Mouse (Mus musculus): Measurements from ENCODE around the gene Dll4. TPM values are rescaled to one million over a fixed set of nuclear protein-coding genes. Genes with fewer than 3 reads are reported as not detected.

The Dll4 gene
- polyA plus RNA-seq, 1 experiment, result 15.9 TPM

DNA sequence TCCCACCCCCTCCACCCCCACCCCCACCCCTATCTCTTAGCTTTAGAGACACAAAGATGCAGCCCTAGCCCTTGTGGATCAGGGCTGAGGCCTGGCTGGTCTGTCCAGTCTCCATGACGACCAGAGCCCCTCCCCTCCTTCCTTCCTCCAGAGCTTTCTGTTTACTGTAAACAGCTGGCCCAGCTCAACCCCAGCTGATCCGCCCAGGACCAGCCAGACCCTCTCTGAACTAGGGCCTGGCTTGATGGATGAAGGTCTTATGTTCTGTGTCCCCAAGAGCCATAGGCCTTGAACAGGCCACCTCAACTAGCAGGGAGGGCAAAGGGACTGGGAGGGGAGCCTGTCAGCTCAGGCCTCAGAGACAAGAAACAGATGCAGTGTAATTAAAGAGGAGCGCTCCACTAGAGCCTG, 20.8 kb upstream of the Dll4 start:
- DNase-seq, result peak; percentile 90
- H3K27ac ChIP-seq (ENCODE audit: insufficient read depth, low read depth, low read length), result 0 out of 2 replicates have a peak overlapping the region, but pooled peaks have one; percentile 4
- no peak overlapping the region for H3K4me3 ChIP-seq (ENCODE audit: insufficient read depth, low read depth, low read length)
- no peaks in the 10 kb centered on the region for H3K27me3 ChIP-seq (replicated peaks; ENCODE audit: control insufficient read depth, insufficient read depth, low read length)
- no peak for TF ChIP-seq CTCF (conservative IDR thresholded peaks at IDR 0.05; ENCODE audit: insufficient read depth, insufficient read length, low read depth, low read length)
- TF ChIP-seq POLR2A (IDR thresholded peaks at IDR 0.05; ENCODE audit: low read depth, low read length), result no peak
- no peaks in the 10 kb centered on the region for H3K4me1 ChIP-seq (ENCODE audit: control insufficient read depth, insufficient read depth, low read length)
- H3K36me3 ChIP-seq (ENCODE audit: control insufficient read depth, insufficient read depth, low read length), result no peaks in the 10 kb centered on the region
- WGBS, result 56% methylated on average over 3 of the region's 3 CpGs

DNA sequence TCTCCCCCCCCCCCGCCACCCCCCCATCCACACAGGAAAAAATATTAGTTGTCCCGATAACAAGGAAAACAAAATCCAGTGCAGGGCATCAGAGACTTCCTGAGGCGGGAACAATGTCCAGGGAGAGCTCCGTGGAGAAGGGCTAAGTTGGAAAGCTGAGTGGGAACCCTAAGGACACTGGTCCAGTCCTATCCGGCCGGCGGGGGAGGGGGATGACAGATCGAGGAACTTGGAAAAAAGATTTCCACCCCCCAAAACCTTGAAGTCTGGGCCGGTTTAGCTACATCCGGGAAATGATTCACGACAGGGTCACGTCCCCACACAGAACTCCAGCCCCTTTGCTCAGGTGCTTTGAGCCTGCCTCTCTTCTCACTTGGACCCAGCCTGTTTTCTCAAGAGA, 14.0 kb upstream of the Dll4 start:
- Histone ChIP-seq H3K27me3 (replicated peaks; ENCODE audit: control insufficient read depth, insufficient read depth, low read length) (no peaks in the 10 kb centered on the region), H3K36me3 (ENCODE audit: control insufficient read depth, insufficient read depth, low read length) (no peaks in the 10 kb centered on the region), H3K4me3 (ENCODE audit: insufficient read depth, low read depth, low read length) (no peak overlapping the region), H3K4me1 (ENCODE audit: control insufficient read depth, insufficient read depth, low read length) (no peaks in the 10 kb centered on the region), H3K27ac (ENCODE audit: insufficient read depth, low read depth, low read length) (peak overlapping the region; percentile 42; the same call in 1 of the 2 replicates)
- TF ChIP-seq CTCF (conservative IDR thresholded peaks at IDR 0.05; ENCODE audit: insufficient read depth, insufficient read length, low read depth, low read length) (no peak), POLR2A (IDR thresholded peaks at IDR 0.05; ENCODE audit: low read depth, low read length) (no peak)
- WGBS, result 44% methylated on average over 12 of the region's 12 CpGs
- DNase-seq, result peak; percentile 85

DNA sequence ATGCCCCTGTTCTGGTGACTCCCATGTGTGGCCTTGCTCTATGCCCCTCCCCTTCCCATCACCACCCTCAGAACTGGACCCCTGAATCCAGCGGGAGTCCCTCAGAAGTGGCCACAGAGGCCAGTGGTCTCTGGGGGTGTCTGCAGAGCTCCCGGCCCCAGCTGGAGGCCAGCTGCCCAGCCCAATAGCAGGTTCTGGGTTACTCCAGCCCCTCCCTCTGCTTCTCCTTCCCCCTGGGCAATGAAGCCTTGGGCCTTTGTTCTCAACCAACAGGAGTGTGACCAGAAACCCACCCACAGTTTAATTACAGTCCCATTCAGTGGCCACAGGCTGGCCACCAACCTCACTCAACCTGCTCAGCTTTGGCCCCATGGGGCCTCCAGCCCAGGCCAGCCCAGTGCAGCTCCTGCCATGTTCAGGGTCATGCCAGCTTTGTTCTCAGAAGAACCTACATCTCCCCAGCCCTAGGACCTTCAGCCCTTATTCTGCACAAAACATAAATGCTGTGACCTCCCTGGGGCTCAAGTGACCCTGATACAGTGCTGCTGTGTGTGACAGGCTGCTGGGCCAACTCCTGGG, 13.1 kb upstream of the Dll4 start:
- no peaks in the 10 kb centered on the region; the same call in 1 of the 2 replicates for H3K4me1 ChIP-seq (ENCODE audit: control insufficient read depth, insufficient read depth, low read length)
- TF ChIP-seq POLR2A (IDR thresholded peaks at IDR 0.05; ENCODE audit: low read depth, low read length) (no peak), CTCF (conservative IDR thresholded peaks at IDR 0.05; ENCODE audit: insufficient read depth, insufficient read length, low read depth, low read length) (no peak)
- H3K27me3 ChIP-seq (replicated peaks; ENCODE audit: control insufficient read depth, insufficient read depth, low read length), result no peaks in the 10 kb centered on the region
- H3K4me3 ChIP-seq (ENCODE audit: insufficient read depth, low read depth, low read length), result no peak overlapping the region
- H3K27ac ChIP-seq (ENCODE audit: insufficient read depth, low read depth, low read length), result peak overlapping the region; percentile 42; the same call in 1 of the 2 replicates
- H3K36me3 ChIP-seq (ENCODE audit: control insufficient read depth, insufficient read depth, low read length), result no peaks in the 10 kb centered on the region
- WGBS, result 88% methylated on average over 2 of the region's 2 CpGs
- no peak for DNase-seq

DNA sequence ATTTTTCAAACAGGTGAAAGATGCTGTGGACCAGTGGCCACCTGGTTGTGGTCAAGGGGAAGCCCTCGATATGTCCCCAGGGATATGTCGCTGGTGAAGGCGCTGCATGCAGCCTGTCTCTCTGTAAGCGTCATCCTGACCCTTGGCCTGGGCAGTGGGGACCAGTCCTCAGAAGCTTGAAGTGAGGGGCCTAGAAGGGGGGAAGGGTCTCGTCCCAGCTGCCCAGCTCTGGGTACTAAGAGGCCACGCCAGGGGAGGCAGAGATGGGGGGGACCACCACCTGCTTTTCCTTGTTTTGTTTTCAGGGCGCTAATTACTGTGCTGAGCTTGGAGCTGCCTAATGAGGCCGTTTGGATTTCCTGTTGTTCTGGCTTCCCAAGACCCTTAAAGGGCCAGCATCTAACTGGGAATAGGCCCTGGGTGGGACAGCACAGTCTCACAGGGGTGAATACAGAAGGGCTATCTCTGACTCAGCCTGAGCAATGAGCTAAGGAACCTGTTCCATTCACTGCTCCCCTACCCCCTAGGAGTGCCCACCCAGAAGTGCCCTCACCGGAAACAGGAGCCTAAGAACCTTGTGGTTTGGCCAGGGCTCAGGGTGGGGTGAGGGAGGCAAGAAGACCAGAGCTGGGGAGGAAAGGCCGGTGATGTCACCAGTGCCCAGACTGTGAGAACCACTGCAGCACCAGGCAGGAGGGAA, 11.7 kb upstream of the Dll4 start:
- H3K36me3 ChIP-seq (ENCODE audit: control insufficient read depth, insufficient read depth, low read length), result no peaks in the 10 kb centered on the region
- no peaks in the 10 kb centered on the region for H3K27me3 ChIP-seq (replicated peaks; ENCODE audit: control insufficient read depth, insufficient read depth, low read length)
- WGBS, result 44% methylated on average over 10 of the region's 10 CpGs
- DNase-seq, result no peak
- no peak overlapping the region for H3K4me3 ChIP-seq (ENCODE audit: insufficient read depth, low read depth, low read length)
- H3K4me1 ChIP-seq (ENCODE audit: control insufficient read depth, insufficient read depth, low read length), result peaks cover 13% of the 10 kb centered on the region
- 0 out of 2 replicates have a peak overlapping the region, but pooled peaks have one; percentile 24 for H3K27ac ChIP-seq (ENCODE audit: insufficient read depth, low read depth, low read length)
- TF ChIP-seq CTCF (conservative IDR thresholded peaks at IDR 0.05; ENCODE audit: insufficient read depth, insufficient read length, low read depth, low read length), result no peak
- TF ChIP-seq POLR2A (IDR thresholded peaks at IDR 0.05; ENCODE audit: low read depth, low read length), result no peak

DNA sequence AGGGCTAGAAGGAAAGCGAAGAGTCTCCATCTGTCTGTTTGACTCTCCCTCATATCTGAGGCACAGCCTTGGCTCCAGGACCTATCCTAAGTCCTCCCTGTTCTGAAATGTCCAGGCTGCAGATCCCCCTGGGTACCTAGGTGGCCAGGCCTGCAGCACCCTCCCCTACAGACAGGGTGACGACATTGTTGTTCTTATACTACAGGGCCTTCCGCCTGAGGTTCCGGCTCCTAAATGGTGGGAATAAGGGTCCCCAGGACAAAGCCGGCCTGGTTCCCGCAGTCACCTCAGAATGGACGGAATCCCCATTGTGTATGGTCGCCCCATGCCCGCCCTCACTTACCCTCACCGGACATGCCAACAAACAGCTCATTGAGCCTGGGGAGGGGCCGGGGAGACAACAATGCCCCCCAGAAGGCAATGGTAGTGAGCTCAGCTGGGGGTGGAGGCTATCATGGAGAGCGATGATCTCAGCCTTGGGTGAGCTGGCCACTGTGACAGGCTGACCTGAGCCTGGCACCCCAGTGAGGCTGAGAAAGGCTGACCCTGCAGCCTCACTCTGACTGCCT, 10.8 kb upstream of the Dll4 start:
- H3K36me3 ChIP-seq (ENCODE audit: control insufficient read depth, insufficient read depth, low read length), result no peaks in the 10 kb centered on the region
- no peak for TF ChIP-seq POLR2A (IDR thresholded peaks at IDR 0.05; ENCODE audit: low read depth, low read length)
- TF ChIP-seq CTCF (conservative IDR thresholded peaks at IDR 0.05; ENCODE audit: insufficient read depth, insufficient read length, low read depth, low read length), result no peak
- H3K27ac ChIP-seq (ENCODE audit: insufficient read depth, low read depth, low read length), result peak overlapping the region; percentile 10; the same call in 1 of the 2 replicates
- no peak overlapping the region for H3K4me3 ChIP-seq (ENCODE audit: insufficient read depth, low read depth, low read length)
- no peaks in the 10 kb centered on the region for H3K27me3 ChIP-seq (replicated peaks; ENCODE audit: control insufficient read depth, insufficient read depth, low read length)
- DNase-seq, result no peak
- WGBS, result 84% methylated on average over 12 of the region's 12 CpGs
- H3K4me1 ChIP-seq (ENCODE audit: control insufficient read depth, insufficient read depth, low read length), result peaks cover 13% of the 10 kb centered on the region

DNA sequence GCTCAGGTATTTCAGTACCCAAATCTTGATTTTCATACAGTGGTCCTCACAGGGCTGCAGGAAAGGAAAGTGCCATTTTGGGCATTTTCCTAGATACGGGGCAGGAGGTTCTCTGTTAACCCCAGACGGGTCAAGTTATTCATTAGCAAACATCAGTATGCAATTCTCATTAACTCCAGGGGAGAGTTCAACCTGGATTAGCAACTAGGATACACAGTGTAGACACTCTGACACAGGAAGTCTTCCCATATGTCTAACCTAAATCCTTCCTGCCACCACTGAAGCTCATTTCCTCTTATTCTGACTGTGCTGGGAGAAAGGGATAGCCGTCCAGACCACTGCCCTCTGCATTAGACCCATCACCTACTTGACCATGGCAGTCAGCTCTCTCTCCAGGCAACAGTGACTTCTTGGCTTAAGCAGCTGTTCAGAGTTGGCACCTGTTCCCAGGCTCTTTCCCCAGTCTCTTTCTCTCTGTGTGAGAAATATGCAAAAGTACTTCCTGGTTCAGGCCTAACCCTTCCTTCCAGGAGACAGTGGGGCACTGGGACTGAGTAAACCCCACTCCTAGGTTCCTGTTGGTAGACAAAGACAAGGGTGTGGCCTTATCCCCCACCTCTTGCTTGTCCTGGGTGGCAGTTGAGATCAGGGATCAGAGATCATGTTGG, 7.4 kb upstream of the Dll4 start:
- DNase-seq, result peak; percentile 82
- peak overlapping the region; percentile 66 for H3K27ac ChIP-seq (ENCODE audit: insufficient read depth, low read depth, low read length)

More for the DNA sequence above, 7.4 kb upstream of the Dll4 start:
- WGBS, result 22% methylated on average over 3 of the region's 3 CpGs
- H3K4me1 ChIP-seq (ENCODE audit: control insufficient read depth, insufficient read depth, low read length), result peaks cover 13% of the 10 kb centered on the region
- TF ChIP-seq POLR2A (IDR thresholded peaks at IDR 0.05; ENCODE audit: low read depth, low read length) (no peak), CTCF (conservative IDR thresholded peaks at IDR 0.05; ENCODE audit: insufficient read depth, insufficient read length, low read depth, low read length) (no peak)
- no peaks in the 10 kb centered on the region for H3K36me3 ChIP-seq (ENCODE audit: control insufficient read depth, insufficient read depth, low read length)
- H3K4me3 ChIP-seq (ENCODE audit: insufficient read depth, low read depth, low read length), result no peak overlapping the region
- H3K27me3 ChIP-seq (replicated peaks; ENCODE audit: control insufficient read depth, insufficient read depth, low read length), result no peaks in the 10 kb centered on the region
